Mouse (Mus musculus): Measurements from ENCODE around the gene Sp8.

Sp8 gene

DNA sequence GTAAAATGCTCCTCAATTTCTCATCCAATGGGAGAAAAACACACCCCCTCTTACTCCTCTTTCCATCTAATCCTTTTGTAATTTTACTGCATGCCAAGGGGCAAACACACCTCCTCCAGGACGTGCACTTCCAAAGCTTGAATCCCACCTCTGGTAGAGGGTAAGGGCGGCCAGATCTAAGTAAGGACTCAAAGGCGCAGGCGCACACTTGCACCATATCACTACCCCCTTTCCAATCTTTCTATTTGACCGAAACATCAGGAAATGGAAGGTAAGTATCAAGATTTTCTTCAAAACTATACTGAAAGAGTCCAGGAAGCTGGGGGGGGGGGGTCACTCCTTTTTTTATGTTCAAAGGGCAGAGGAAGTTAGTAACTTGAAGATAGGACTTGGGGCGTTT is at the start of gene Sp8:
Gene Sp8 (plus strand): TSS at position 109 of the 400 bp plus-strand sequence.
- DNase-seq (ENCODE audit: low spot score in 2 of 2), result no peak

DNA sequence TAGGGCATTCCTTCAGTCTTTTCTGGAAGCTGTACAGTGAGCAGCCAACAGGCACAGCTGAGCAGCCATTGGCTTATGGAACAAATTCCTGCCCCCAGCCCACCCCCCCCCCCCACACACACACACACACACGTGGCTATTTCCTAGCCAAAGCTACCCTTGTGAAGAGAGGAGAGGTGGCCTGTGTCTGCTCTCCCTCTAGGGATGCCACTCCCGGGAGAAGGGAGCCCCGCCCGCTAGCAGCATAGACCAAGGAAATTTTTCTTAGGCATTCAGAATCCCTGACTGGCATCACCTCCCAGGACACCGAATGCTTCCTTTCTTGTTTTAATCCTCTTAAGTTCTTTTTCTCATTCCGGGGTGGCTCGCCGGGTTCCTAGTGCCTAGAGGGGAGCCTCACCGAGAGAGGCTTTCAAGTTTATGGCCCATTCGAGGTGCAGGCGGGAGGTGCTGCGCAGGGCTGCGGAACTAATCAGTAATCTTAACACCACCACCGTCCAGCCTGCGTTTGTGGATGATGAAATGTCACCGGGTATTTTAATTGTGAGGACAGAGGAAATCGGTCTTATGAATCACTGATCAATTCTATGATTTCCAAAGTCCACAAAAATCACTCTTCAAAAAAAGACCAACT is 34.7 kb upstream of the Sp8 start:
- no peak for DNase-seq (ENCODE audit: low spot score in 2 of 2)

DNA sequence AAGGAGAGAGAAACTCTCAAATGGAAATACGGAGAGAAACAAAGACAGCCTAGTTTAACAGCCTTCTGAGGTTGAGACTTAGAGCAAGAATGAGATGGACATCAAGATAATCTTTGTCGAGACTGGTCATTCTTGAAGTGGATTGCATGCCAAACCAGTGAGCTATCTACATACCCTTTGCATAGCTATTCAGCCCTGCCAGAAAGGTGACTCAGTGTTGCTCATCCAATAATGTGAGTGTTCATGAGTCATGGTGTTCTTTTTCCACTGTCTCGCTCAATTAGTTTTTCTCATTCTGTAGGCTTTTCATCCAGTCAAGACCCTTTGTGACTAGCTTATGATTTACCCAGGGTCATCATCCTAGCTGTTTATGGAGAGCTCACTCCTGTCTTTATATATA is 31.6 kb upstream of the Sp8 start:
- DNase-seq (ENCODE audit: low spot score in 2 of 2), result no peak

DNA sequence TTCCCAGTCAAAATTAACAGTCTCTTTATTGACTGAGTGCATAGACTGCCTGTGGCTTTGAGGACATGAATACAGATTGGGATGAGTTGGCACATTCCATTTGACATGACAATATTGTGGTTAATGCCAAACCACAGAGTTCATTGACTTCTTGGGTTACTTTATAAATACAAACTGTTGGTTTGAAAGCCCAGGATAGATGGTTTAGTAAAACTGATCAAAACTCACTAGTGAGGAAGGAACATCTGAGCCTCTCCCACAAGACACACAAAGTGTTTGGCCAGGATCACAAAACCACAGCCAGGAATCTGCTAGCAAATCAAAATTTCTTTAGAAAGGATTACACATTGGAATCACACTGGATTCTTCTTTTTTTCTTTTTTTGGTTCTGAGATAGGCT is 30.0 kb upstream of the Sp8 start:
- no peak for DNase-seq (ENCODE audit: low spot score in 2 of 2)

DNA sequence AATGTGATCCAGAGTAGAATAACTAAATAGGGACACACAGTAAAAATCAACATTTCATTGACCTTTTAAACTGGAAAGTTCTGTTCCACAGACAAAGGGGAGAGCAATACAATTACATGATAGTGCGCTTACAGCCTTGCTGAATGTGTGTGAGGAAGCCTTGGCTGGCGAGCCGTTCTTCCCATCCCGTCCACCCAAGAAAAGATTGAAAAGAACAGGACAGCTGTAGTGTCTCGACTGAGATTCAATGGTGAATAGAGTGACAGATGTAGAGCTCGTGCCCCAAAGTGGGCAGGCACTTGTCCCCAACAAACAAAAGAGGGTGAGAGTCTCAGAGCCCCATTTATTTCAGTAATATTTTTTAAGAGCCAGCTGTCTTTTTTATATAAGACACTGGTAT is 16.2 kb upstream of the Sp8 start:
- DNase-seq (ENCODE audit: low spot score in 2 of 2), result no peak

DNA sequence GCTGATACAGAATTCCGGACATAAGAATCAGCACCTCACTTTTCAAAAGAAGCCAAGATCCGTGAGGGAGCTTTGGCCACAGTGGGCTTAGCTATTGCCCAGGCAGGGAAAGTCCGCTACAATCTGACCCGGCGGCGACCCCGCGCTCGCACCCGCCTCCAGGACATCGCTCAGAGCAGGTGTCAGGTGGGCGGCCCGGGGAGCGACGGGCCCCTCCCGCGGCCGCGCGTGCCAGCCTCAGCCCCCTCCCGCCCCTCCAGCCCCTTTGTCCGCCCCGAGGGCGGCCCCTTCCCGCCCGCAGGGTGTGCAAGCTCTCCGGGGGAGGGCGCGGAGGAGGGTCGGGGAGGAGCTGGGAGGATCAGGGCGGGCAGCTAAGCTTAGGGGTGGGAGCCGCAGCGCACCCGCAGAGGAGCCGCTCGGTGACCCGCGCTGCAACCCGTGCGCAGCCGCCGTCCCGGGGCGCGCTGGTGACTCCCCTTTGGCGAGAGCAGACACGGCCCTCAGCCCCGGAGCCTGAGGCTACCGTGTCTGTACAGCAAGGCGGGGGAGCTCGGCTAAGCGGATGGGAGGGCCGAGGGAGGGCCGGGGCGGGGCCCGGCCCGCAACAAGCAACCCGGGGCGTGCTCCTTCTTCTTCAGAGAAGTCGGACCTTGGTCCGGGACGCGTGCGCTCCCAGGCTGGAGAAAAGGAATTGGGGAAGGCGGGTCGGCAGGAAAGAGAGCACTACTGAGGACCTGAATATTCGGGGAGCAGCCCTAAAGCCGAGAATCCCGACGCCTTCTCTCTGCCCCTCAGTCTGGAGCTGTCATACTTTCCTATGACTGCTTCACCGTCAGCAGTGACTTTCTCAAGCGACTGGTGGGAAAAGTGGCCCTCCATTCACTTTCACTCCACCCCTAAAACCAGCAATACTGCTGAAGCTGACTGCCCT is 9.5 kb upstream of the Sp8 start:
- peak in 1 of 2 experiments; percentile 8 for DNase-seq (ENCODE audit: low spot score in 2 of 2)

DNA sequence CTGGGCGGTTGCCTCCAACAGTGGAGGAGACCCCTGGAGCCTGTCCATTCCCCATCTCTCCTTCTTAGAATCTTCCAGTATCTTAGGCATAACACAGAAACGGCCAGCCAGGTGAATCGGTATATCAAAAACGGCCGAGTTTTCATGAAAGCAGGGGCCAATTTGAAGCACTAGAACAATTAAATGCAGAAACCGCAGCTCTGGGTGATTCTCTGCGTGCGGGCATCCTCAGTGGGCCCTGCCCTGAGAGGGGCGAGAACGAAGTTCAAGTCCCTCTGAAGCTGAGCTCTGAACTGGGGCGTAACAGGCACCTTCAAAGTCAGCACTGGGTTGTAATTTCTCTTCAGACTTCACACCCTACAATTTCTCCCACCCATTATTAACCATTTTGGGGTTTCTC is 8.8 kb upstream of the Sp8 start:
- DNase-seq (ENCODE audit: low spot score in 2 of 2), result no peak

DNA sequence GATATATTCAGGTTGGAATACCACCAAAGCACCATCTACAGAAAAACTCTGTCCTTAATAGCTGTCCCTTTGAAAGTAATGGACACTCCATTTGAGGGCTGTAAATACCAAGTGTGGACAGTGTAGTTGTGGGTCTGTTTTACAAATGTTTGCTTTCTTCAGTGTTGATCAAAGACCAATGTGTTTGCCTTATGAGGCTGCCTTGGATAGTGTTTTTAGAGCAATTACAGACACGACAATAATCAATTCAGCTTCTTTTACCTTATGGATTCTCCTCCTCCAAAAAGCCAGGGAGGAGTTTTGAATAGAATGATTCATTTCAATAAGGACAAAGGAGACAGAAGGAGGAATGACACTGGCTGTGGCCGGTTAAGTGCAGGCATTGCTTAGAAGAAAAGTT is 7.9 kb upstream of the Sp8 start:
- DNase-seq (ENCODE audit: low spot score in 2 of 2), result no peak

DNA sequence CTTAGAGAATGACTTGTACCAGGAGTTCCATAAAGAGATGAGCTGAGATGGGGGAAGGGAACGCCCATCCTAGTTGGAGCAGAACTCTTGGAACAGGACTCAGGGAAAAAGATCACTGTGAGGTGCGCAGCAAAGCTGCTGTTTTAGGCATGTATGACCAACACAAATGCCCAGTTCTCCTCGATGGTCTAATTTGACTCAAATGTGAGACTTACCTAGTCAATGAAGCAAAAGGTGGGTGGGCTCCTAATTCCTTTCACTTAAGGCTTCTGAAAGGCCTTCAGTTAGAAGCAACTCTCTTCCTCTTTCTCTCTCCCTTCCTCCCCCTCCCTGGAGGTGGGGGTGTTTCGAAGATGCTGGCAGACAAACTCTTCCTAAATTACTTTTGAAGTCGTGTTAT is 6.7 kb upstream of the Sp8 start:
- DNase-seq (ENCODE audit: low spot score in 2 of 2), result no peak

DNA sequence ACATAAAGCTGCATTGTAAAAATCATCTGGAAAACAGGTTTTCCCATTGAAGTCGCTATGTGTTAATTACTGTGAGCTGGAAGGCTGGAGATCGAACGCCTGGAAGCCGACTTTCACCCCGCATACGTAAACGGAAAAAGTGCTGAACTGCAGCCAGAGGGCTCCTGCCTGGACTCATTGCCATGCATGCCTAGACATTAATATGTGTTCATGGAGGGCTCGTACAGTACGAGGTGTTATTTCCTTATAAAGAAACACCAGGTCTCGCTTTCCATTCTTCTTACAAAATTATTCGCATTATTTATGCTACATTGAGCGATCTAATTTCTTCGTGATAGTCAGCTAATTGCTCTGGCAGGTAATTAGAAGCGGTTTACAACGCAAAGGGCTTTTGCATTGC is 5.8 kb upstream of the Sp8 start:
- no peak for DNase-seq (ENCODE audit: low spot score in 2 of 2)

DNA sequence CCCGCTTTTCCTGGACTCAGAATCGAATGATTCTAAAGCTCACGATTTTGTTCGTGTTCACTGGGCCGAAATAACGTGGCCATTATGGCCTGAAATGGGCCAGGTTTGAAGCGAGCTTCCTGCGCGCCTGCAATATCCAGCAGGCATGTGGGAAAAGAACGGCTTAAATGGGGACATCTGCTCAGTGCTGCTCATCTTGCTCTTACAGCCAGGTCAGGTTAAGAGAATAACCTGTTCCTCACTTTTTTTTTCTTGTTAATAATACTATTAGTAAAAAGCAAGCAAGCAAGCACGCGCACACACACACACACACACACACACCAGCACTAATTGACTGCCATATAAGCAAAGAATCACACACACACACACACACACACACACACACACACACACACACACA is 5.3 kb upstream of the Sp8 start:
- DNase-seq (ENCODE audit: low spot score in 2 of 2), result no peak

DNA sequence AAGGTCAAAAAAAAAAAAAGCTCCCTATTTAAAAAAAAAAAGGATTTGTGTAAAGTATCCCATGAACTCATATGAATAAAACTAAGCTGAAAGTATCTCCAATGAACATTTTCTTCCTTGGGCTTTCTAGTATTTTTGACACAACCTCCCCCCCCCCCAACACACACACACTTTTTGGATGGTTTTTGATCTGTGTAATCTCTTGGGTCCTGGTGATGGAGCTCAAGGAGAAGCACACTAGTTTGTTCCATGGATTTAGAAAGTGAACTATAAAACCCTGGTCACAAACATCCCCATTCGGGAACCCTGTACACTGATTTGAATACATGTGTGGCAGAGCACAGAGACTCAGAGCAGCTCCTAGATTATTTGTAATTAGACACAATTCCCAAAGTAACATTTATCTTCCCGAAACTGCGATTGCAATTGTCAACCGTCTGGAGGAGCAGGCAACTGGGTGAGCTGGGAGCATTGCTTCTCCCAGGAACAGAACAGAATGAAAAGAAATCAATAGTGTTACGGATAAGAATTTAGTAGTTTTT is 4.7 kb upstream of the Sp8 start:
- DNase-seq (ENCODE audit: low spot score in 2 of 2), result no peak

DNA sequence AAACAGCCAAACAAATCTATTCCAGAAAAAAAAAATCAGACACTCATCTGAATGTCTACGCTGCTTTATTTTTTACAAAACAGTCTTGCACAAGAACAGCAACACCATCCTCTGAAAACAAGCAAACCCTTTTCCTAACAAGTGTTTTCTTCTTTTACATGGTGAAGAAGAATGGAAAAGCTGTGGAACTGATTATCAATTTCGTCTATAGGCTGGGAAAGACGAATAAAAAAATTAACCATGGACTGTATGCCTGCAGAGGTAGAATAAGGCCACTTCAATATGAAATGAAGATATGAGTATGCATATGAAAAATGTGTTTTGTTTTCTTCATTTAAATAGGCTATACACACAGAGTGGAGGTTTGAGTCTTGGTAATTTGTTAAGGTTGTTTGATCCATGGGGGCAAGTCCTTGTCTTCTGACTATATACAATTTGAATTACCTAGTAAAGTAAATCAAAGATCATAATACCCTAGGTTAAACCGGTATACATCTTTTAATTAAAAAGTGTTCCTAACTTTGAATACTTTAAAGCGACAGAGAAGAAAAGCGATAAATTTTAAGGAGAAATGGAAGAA is 4.1 kb upstream of the Sp8 start:
- DNase-seq (ENCODE audit: low spot score in 2 of 2), result no peak

DNA sequence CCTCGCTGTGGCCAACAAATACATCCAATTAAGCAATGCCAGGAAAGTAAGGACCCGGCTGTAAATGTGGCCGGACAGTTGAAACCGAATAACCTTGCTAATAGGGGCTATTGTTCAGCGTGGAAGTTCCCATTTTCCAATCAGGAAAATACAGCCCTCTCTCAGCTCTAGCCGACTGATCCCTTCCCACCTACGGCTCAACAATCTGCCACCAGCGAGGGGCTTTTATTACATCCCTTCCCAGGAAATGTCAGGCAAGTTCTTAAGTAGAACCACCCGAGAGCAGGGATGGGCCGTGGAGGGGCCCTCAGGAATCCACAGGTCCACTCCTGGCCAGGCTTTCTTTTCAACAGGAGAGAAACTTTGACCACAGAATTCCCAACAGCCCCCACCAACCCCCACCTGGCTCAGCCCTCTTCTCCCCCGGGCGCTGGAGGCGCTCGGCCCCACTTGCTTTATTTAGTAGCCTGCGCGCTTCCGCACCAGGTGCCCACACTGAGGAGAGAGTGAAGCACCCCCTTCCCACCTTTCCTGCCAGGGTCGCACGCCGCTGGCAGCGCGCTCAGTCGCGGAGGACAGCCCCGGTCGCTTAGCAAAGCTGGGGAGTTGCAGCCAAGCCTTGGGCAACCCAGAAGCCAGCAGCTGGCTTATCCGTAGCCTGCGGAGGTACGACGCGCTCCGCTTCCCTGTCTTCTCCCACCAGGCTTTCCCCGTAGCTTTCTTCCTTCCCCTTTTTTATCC is 3.3 kb upstream of the Sp8 start:
- DNase-seq (ENCODE audit: low spot score in 2 of 2), result no peak

DNA sequence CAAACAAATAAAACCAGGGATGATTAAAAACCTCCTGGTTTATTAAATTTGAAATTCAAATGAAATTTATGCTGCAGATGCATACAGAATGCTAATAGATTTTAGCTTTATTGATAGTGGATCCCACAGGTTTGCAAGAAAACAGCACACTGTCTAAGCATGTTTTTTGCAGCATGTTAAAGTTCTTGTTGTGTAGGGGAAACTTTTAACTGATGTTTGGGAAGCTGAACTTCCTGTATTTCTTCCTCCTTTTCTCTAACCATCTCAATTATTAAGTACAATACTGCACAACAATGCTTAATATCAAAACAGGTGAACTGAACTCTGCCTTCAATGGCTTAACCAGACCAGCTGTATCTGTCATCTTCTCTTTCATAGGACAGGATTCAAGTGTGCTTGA is 2.0 kb upstream of the Sp8 start:
- DNase-seq (ENCODE audit: low spot score in 2 of 2), result no peak

DNA sequence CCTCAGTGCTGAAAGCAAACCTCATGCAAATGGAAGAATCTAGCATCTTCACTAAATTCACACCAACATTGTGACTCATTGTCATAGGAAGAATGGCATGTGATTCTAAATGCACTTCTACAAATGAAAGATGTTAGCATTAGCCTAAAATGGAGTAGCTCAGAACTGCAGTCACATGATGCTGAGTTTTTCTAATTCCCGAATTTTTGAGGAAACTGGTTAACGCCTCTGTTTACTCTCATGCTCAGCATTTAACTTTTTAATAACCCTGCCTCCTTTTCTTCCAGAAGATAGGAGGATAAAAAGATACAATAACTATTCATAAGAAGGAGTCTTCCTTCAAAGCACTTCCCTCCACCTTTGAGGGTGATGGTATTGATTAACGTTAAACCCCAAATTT is 1.3 kb upstream of the Sp8 start:
- DNase-seq (ENCODE audit: low spot score in 2 of 2), result no peak

DNA sequence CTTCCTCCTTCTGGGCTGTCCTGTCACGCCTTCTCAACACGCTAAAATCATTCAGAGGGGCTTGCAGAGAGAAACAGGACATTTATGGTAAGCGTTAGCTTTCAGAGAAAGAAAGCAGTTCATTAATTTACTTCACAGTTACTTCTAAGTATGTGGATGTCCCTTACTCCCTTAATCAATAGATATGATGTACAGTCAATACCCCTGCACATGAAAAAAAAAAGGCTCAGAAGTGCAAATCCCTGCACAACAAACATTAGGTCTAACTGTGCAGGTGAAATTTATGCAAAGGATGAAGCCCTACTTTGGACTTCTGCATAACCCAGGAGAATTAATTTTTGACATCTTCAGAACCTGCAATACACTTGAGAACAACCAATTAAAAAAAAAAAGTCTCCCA is 778 bp upstream of the Sp8 start:
- no peak for DNase-seq (ENCODE audit: low spot score in 2 of 2)

DNA sequence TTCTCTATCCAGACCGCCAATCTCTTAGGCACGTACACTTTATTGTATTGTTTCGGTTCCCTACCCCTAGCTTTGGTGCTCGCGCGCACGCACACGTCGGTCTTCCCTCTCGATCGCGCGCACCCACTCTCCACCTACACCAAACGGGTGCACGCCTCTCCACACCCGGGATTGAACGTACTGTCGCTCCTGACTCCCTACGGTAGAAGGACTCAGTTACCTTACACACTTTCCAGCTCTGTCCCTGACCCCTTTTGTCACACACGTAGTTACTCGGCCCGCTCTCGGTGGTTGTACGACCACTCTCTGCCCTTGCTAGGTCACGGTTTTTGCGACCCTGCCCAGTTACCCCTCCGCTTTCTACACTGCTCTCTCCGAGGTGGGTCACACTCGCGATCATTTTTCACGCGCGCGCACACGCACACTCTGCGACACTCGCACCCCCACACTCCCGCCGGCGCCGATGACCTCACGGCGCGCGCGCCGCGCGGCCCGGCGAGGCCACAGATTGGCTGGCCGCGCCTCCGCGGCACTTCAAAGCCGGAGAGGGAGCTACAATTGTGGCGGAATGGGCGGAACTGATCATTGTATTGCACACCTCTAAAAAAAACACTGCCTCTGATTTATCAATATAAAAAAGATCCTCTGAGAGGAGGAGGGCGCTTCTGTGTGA is 656 bp downstream of the Sp8 start:
- DNase-seq (ENCODE audit: low spot score in 2 of 2), result peak in 1 of 2 experiments; percentile 23

DNA sequence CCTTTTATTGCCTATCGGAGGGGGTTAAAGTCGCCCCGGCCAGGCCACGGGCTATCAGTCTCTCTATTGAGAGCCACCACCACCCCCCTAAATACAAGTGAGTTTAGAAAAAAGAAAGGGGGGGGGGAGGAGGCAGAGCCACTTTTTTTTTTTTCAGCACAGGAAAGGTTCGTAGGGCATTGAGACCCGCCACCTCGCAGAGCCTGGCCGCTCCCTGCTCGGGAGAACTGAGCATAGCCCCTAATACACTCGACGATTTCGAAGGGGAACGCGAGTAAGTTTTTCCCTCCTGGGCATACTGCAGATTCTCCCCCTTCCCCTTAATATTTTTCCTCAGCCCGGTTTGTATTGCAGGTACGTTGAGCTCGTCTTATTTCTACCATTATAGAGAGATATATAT is 1.3 kb downstream of the Sp8 start:
- DNase-seq (ENCODE audit: low spot score in 2 of 2), result no peak

DNA sequence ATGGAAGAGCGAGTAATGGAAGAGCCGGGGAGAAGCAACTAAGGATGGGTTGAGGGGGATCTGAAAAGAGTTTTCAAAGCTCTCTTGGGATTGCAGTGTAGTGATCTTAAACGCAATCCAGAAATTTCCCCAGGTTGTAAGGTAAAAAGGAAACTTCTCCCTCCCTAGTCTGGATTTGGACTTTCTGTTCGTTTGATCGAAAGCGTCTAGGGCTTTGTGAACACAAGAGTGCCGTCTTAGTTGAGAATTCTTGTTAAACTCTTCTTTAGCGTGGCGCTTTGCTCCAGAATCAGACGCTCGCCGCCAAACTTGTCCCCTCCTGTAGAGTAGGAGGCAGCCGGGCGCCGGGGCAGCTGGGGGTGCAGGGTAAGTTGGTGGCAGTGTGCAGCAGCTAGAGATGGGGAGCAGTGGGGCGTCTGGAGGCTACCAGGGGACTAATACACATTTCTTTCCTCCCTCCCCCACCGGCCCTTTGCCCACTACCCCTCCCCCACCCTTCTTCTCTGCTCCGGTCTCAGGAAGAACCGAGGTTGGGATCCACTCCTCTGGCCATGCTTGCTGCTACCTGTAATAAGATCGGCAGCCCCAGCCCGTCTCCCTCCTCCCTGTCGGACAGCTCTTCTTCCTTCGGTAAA is 1.8 kb downstream of the Sp8 start:
- no peak for DNase-seq (ENCODE audit: low spot score in 2 of 2)

Measured in urinary bladder, postnatal 36 days (tissue).